Mouse (Mus musculus): Measurements from ENCODE around the gene Vamp8. TPM values are rescaled to one million over a fixed set of nuclear protein-coding genes. Genes with fewer than 3 reads are reported as not detected.

Gene Vamp8
- polyA plus RNA-seq, 1 experiment from 2014 or later: 87.4 TPM

GRCm38 (mm10) chr6:72357164-72358079, 33.1 kb downstream of the Vamp8 start:
- WGBS: 77% methylated on average over 5 of the region's 5 CpGs
- Histone ChIP-seq H3K4me2 (ENCODE audit: low read depth, severe bottlenecking) (no peak overlapping the region), H3K9ac (ENCODE audit: low read length) (no peak overlapping the region), H3K4me3 (ENCODE audit: low read depth, low read length) (no peak overlapping the region), H3K36me3 (ENCODE audit: control insufficient read depth, insufficient read depth, low read length) (peaks cover 5% of the 10 kb centered on the region; the same call in 1 of the 2 replicates), H3K27me3 (ENCODE audit: control insufficient read depth, insufficient read depth, low read length) (no peaks in the 10 kb centered on the region), H3K4me1 (ENCODE audit: control insufficient read depth, insufficient read depth, low read length) (peaks cover 7% of the 10 kb centered on the region; the same call in 1 of the 2 replicates), H3K27ac (replicated peaks; ENCODE audit: low read depth, low read length) (no peak overlapping the region), H3K9me3 (ENCODE audit: control insufficient read depth, low read length) (no peaks in the 10 kb centered on the region)
- no peak for DNase-seq (ENCODE audit: low spot score)
- ATAC-seq (ENCODE audit: insufficient number of reproducible peaks, low FRiP score, low TSS enrichment, low read depth): no peak

- ATAC-seq (ENCODE audit: insufficient number of reproducible peaks, low FRiP score, low TSS enrichment, low read depth) (no peak; the same call in 1 of the 2 replicates), DNase-seq (ENCODE audit: low spot score) (no peak)
- Histone ChIP-seq H3K4me3 (ENCODE audit: low read depth, low read length) (peak overlapping the region; percentile 59), H3K27me3 (ENCODE audit: control insufficient read depth, insufficient read depth, low read length) (no peaks in the 10 kb centered on the region), H3K36me3 (ENCODE audit: control insufficient read depth, insufficient read depth, low read length) (peaks cover 6% of the 10 kb centered on the region), H3K9ac (ENCODE audit: low read length) (peak overlapping the region; percentile 68), H3K4me1 (ENCODE audit: control insufficient read depth, insufficient read depth, low read length) (peaks cover 7% of the 10 kb centered on the region; the same call in 1 of the 2 replicates), H3K4me2 (ENCODE audit: low read depth, severe bottlenecking) (peak overlapping the region; percentile 95), H3K9me3 (ENCODE audit: control insufficient read depth, low read length) (no peaks in the 10 kb centered on the region), H3K27ac (replicated peaks; ENCODE audit: low read depth, low read length) (no peak overlapping the region)
- 31% methylated on average over 8 of the region's 8 CpGs for WGBS
These were observed 34.4 kb downstream of the Vamp8 start for GRCm38 (mm10) chr6:72356001-72356532.

- H3K4me1 ChIP-seq (ENCODE audit: control insufficient read depth, insufficient read depth, low read length): peaks cover 7% of the 10 kb centered on the region; the same call in 1 of the 2 replicates
- DNase-seq (ENCODE audit: low spot score) (peak; percentile 81), ATAC-seq (ENCODE audit: insufficient number of reproducible peaks, low FRiP score, low TSS enrichment, low read depth) (peak; percentile 81)
- H3K36me3 ChIP-seq (ENCODE audit: control insufficient read depth, insufficient read depth, low read length): peaks cover 6% of the 10 kb centered on the region
- H3K4me3 ChIP-seq (ENCODE audit: low read depth, low read length): peak within 1 kb of the TSS; percentile 59
- no peak within 1 kb of the TSS for H3K27ac ChIP-seq (replicated peaks; ENCODE audit: low read depth, low read length)
- H3K9me3 ChIP-seq (ENCODE audit: control insufficient read depth, low read length): no peaks in the 10 kb centered on the region
- no peaks in the 10 kb centered on the region for H3K27me3 ChIP-seq (ENCODE audit: control insufficient read depth, insufficient read depth, low read length)
- under 1% methylated on average over 70 of the region's 71 CpGs for WGBS
- peak within 1 kb of the TSS; percentile 95 for H3K4me2 ChIP-seq (ENCODE audit: low read depth, severe bottlenecking)
- H3K9ac ChIP-seq (ENCODE audit: low read length): peak within 1 kb of the TSS; percentile 68
These were observed 35.2 kb downstream of the Vamp8 start, which contains the start of gene Tmem150a for GRCm38 (mm10) chr6:72355066-72355911. Gene Tmem150a (plus strand): TSS chr6:72355447.

GRCm38 (mm10) chr6:72354025-72354424, 36.5 kb downstream of the Vamp8 start:
- H3K9ac ChIP-seq (ENCODE audit: low read length): no peak overlapping the region
- H3K27me3 ChIP-seq (ENCODE audit: control insufficient read depth, insufficient read depth, low read length): no peaks in the 10 kb centered on the region
- no peaks in the 10 kb centered on the region for H3K9me3 ChIP-seq (ENCODE audit: control insufficient read depth, low read length)
- WGBS: 71% methylated on average over 1 of the region's 1 CpGs
- peaks cover 7% of the 10 kb centered on the region; the same call in 1 of the 2 replicates for H3K4me1 ChIP-seq (ENCODE audit: control insufficient read depth, insufficient read depth, low read length)
- no peak for DNase-seq (ENCODE audit: low spot score)
- ATAC-seq (ENCODE audit: insufficient number of reproducible peaks, low FRiP score, low TSS enrichment, low read depth): no peak
- H3K4me2 ChIP-seq (ENCODE audit: low read depth, severe bottlenecking): no peak overlapping the region
- no peak overlapping the region for H3K4me3 ChIP-seq (ENCODE audit: low read depth, low read length)
- no peak overlapping the region for H3K27ac ChIP-seq (replicated peaks; ENCODE audit: low read depth, low read length)
- H3K36me3 ChIP-seq (ENCODE audit: control insufficient read depth, insufficient read depth, low read length): peaks cover 4% of the 10 kb centered on the region

GRCm38 (mm10) chr6:72352636-72353405, 37.7 kb downstream of the Vamp8 start:
- Histone ChIP-seq H3K9me3 (ENCODE audit: control insufficient read depth, low read length) (no peaks in the 10 kb centered on the region), H3K36me3 (ENCODE audit: control insufficient read depth, insufficient read depth, low read length) (peaks cover 4% of the 10 kb centered on the region), H3K4me2 (ENCODE audit: low read depth, severe bottlenecking) (no peak overlapping the region), H3K4me3 (ENCODE audit: low read depth, low read length) (no peak overlapping the region), H3K9ac (ENCODE audit: low read length) (no peak overlapping the region), H3K27ac (replicated peaks; ENCODE audit: low read depth, low read length) (peak overlapping the region; percentile 52; the same call in 1 of the 2 replicates), H3K27me3 (ENCODE audit: control insufficient read depth, insufficient read depth, low read length) (no peaks in the 10 kb centered on the region), H3K4me1 (ENCODE audit: control insufficient read depth, insufficient read depth, low read length) (peaks cover 12% of the 10 kb centered on the region)
- no peak for ATAC-seq (ENCODE audit: insufficient number of reproducible peaks, low FRiP score, low TSS enrichment, low read depth)
- WGBS: 65% methylated on average over 5 of the region's 5 CpGs
- no peak for DNase-seq (ENCODE audit: low spot score)

- H3K4me1 ChIP-seq (ENCODE audit: control insufficient read depth, insufficient read depth, low read length): peaks cover 12% of the 10 kb centered on the region
These were observed 40.3 kb downstream of the Vamp8 start for GRCm38 (mm10) chr6:72350214-72350613.

GRCm38 (mm10) chr6:72348411-72348810, 42.1 kb downstream of the Vamp8 start:
- DNase-seq (ENCODE audit: low spot score) (no peak), ATAC-seq (ENCODE audit: insufficient number of reproducible peaks, low FRiP score, low TSS enrichment, low read depth) (no peak)
- H3K4me1 ChIP-seq (ENCODE audit: control insufficient read depth, insufficient read depth, low read length): peaks cover 9% of the 10 kb centered on the region
- H3K4me3 ChIP-seq (ENCODE audit: low read depth, low read length): no peak overlapping the region
- H3K36me3 ChIP-seq (ENCODE audit: control insufficient read depth, insufficient read depth, low read length): peaks cover 4% of the 10 kb centered on the region
- no peak overlapping the region for H3K27ac ChIP-seq (replicated peaks; ENCODE audit: low read depth, low read length)
- 87% methylated on average over 10 of the region's 10 CpGs for WGBS
- peak overlapping the region; percentile 64 for H3K4me2 ChIP-seq (ENCODE audit: low read depth, severe bottlenecking)
- H3K9ac ChIP-seq (ENCODE audit: low read length): no peak overlapping the region
- H3K27me3 ChIP-seq (ENCODE audit: control insufficient read depth, insufficient read depth, low read length): no peaks in the 10 kb centered on the region
- no peaks in the 10 kb centered on the region for H3K9me3 ChIP-seq (ENCODE audit: control insufficient read depth, low read length)

More at GRCm38 (mm10) chr6:72350214-72350613, 40.3 kb downstream of the Vamp8 start:
- no peaks in the 10 kb centered on the region for H3K27me3 ChIP-seq (ENCODE audit: control insufficient read depth, insufficient read depth, low read length)
- no peak overlapping the region for H3K4me3 ChIP-seq (ENCODE audit: low read depth, low read length)
- no peaks in the 10 kb centered on the region for H3K9me3 ChIP-seq (ENCODE audit: control insufficient read depth, low read length)
- H3K9ac ChIP-seq (ENCODE audit: low read length): no peak overlapping the region
- H3K27ac ChIP-seq (replicated peaks; ENCODE audit: low read depth, low read length): no peak overlapping the region
- DNase-seq (ENCODE audit: low spot score) (no peak), ATAC-seq (ENCODE audit: insufficient number of reproducible peaks, low FRiP score, low TSS enrichment, low read depth) (no peak)
- peaks cover 4% of the 10 kb centered on the region for H3K36me3 ChIP-seq (ENCODE audit: control insufficient read depth, insufficient read depth, low read length)
- WGBS: 93% methylated on average over 2 of the region's 2 CpGs
- H3K4me2 ChIP-seq (ENCODE audit: low read depth, severe bottlenecking): no peak overlapping the region

All from limb, embryonic 11.5 days (tissue).